Mouse (Mus musculus): ENCODE measurements around the gene Hhipl1. TPM values are rescaled to one million over a fixed set of nuclear protein-coding genes. Genes with fewer than 3 reads are reported as not detected.

Hhipl1 gene
- total RNA-seq, 2 experiments from 2014 or later: 6.9 to 7.1 TPM

Other genes with a start within 250 kb of the Hhipl1 start
- gene Setd3, start 127.0 kb upstream of the Hhipl1 start, total RNA-seq (2021): 100 to 1,000 TPM; 151 to 157 TPM
- 10 to 100 TPM; 28.8 to 29.6 TPM for gene Ccnk, start 126.7 kb upstream of the Hhipl1 start, total RNA-seq (2021)
- 10 to 100 TPM; 74.7 to 76.9 TPM for gene Ccdc85c, start 30.8 kb upstream of the Hhipl1 start, total RNA-seq (2021)
- gene Cyp46a1, start 28.1 kb downstream of the Hhipl1 start, total RNA-seq (2021): 100 to 1,000 TPM; 295 to 302 TPM
- gene Eml1, start 64.7 kb downstream of the Hhipl1 start, total RNA-seq (2021): 10 to 100 TPM; 66.0 to 69.3 TPM
- 100 to 1,000 TPM; 260 to 266 TPM for gene Evl, start 248.4 kb downstream of the Hhipl1 start, total RNA-seq (2021)

Data from left cerebral cortex, postnatal 25 days (tissue).